Comparison of ENCODE assay signal across 1 mouse cellular context in genomic region chr14:20082536-20083325, GRCm38 (mm10).
TF ChIP-seq lines count a peak whose summit lies in the region.

No protein-coding gene starts in this region.

TF ChIP-seq in CH12.LX, 34 proteins besides CTCF, POLR2A, EP300 and RAD21 (continued from another document):
- TF ChIP-seq E2F4 (IDR thresholded peaks at IDR 0.05; ENCODE audit: insufficient replicate concordance, low read depth, low read length) (no peak), ZMIZ1 (IDR thresholded peaks at IDR 0.05; ENCODE audit: low read depth, low read length) (no peak; the same call in 1 of the 2 replicates), MAFK (IDR thresholded peaks at IDR 0.05; ENCODE audit: insufficient replicate concordance, low read length) (no peak), USF2 (conservative IDR thresholded peaks at IDR 0.05; ENCODE audit: low read depth, low read length) (peak; percentile 17; the same call in 1 of the 2 replicates), ZKSCAN1 (IDR thresholded peaks at IDR 0.05; ENCODE audit: borderline replicate concordance, low read depth, low read length) (no peak), ZNF384 (IDR thresholded peaks at IDR 0.05; ENCODE audit: low read depth, low read length) (no peak), MYC (IDR thresholded peaks at IDR 0.05; ENCODE audit: low read depth, low read length) (peak; percentile 100), BHLHE40 (IDR thresholded peaks at IDR 0.05; ENCODE audit: low read depth, low read length) (peak; percentile 77), ELF1 (IDR thresholded peaks at IDR 0.05; ENCODE audit: low read depth, low read length) (peak; percentile 89)
